Mouse (Mus musculus): Measurements from ENCODE around the gene Rbm43.

Gene Rbm43

DNA sequence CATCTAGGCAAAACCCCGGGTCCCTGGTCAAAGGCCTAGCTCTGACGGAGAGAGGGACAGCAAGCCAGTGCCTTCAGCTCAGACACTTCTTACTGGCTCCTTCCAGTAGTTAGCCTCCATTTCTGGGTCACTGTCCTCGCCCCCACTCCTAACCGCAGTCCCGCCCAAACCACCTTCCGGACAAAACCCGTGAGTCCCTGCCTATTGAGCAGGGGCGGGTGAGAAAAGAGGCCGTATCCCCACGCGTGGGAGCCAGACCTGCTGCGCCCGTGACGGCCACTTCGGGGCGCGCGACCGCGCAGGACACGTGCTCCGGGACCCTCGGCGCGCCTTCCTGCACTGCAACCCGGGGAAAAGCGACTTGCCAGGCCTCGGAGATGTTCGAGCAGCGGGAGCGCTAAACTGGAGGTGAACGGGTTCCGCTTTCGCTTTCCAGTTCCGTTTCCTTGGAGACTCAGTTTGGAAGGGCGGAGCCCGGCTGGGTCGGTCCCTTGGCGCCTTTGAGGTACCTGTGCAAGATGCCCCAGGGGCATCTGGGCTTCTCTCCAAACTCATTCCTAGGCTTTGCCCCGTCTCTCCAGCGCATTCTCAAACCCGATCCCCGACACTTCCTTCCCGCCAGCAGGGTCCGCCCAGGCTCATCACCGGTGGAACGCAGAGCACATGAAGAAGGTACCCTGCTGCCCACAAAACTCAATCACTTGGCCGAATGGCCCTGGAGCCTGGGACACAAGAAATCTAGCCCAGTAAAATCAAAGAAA lies at the start of gene Rbm43:
TSS of gene Rbm43 (minus strand) at position 590 of the 761 bp plus-strand sequence.
- peak; percentile 80 to 83 for DNase-seq

DNA sequence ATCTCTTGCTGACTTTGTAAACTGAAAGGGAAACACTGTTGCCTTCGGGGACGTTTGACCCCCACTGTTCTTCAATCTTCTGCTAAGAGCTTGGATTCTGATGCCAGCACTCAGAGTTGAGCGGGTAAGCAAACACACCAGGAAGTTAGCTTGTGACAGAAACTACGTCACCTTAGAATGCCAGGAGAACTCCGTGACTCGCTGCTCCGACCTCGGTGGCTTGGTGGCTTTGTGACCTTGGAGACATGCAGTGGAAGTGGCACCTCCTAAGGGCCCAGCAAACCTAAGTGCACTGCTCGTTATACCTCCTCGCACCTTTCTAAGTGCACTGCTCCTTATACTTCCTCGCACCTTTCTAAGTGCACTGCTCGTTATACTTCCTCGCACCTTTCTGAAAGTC lies 47.3 kb upstream of the Rbm43 start:
- peak in 1 of 2 experiments; percentile 21 for DNase-seq

DNA sequence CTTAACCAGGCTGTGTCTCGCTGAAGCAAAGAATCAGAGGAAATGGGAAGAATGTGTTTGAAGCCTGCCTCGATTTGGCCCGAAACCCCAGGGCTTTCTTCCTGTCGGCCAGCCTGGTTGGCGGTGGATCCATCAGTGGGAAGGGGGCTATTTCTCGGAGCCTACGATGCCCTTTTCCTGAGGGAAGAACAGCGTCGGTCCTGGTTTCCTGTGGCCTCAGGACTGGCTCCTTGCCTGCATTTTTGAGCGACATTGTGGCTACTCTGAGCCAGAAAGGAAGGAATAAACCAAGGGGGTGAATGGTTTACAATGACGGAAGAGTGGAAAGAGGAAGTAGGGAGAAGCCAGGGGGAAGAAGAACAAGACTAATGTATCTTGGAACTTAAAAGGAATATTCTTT lies 46.7 kb upstream of the Rbm43 start:
- peak; percentile 33 to 46 for DNase-seq

DNA sequence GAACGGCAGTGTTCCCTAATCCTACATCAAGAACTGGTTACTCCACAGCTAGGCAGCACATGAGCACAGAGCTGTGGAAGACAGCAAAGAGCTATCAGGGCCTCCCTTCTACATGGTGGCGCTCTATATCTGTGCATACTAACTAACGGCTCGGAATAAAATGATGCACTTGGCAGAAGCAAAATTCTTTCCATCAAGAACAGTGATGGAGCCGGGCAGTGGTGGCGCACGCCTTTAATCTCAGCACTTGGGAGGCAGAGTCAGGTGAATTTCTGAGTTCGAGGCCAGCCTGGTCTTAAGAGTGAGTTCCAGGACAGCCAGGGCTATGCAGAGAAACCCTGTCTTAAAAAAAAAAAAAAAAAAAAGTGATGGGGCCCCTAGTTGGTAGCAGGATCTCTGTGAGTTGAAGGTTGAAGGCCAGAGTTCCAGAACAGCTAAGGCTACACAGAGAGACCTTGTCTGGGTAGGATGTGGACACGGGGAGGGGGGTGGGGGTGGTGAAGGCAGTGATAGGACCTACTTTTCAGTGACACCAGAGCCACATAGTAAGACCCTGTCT lies 38.5 kb upstream of the Rbm43 start, which contains the start of gene Nmi:
TSS of gene Nmi (minus strand) at position 85 of the 559 bp plus-strand sequence.
- no peak for DNase-seq

DNA sequence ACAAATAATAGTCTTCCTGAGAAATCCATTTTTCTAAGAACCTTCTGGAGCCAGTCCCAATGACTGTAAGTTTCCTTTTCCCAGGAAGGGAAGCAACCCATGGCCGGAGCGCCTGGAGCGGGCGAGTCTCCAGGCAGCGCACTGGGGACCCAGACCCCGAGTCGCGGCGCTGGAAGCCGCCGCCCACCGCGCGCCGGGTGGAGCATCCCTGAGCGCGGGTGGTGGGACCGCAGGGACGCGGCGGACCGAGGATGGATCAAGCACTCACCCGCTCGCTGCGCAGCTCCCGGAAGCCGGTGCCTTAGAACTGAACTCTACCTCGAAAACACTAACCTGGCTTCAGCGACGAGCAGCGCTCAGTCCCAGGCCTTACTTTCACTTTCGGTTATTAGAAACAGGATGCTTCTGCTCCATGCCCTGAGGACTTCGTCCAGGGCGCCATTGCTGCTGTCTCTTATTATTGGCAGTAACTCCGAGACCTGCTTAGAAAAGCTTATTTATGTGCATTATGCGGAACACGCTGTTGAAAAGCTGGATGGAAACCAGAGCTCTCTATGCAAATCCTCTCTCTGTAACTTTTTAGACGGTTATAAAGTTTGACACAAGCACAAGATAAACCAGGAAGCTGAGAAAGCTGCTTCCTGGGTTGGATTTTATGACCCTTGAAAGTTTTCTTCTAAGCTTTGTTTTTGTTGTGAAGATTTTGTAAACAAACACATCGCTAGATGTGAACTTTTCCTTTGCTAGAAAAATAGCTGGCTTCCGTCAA lies 37.9 kb upstream of the Rbm43 start:
- DNase-seq = peak; percentile 52 to 53

DNA sequence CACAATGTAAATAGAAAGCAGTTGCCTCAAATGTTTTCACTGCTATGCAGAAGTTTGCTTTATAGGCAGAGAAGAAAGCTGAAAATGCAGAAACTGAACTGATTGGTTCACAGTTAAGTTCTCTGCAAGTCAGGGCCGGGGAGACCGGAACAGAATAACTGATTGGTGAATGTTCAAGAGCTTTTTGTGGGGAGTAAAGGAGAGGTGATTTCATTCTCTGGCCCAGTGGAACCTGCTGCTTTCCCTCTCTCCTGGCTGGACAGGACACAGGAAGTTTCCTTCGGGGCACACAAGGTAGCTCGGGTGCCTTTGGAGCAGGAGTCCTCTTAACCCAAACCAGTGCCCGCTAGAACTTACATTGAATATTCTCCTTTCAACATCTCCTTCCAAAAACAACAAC lies 37.2 kb upstream of the Rbm43 start:
- peak; percentile 45 to 52 for DNase-seq

DNA sequence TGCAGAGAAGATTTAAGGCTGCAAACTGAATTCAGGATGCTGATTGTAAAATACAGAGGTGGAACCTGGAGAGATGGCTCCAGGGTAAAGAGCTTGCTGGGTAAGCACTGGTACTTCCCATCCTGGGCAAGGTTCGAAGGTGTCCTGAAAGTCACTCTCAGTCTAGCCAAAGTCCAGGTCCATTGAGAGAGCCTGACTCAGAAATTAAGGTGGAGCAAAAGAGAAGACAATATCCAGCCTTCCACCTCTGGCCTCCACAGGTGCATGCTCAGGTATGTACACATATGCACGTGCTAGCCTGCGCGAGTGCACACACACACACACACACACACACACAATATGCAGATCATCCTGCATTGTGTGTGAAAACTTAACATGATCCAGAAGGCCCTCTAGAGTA lies 35.9 kb upstream of the Rbm43 start:
- DNase-seq = no peak

DNA sequence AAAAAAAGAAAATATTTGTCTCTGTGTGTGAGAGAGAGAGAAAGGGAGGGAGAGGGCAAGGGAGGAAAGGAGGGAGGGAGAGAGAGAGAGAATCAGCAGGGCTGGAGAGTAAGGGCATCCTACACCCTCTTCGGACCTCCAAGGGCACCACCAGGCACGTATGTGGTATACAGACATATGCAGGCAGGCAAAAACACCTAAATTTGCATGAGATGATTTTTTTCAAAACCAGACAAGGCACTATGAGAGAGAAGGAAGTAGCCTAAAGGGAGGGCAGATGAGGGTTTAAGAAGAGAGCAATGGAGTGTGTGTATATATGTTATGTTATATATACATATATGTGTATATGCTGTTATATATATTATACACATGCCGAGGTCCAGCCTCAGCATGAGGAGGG lies 32.3 kb upstream of the Rbm43 start:
- no peak for DNase-seq

DNA sequence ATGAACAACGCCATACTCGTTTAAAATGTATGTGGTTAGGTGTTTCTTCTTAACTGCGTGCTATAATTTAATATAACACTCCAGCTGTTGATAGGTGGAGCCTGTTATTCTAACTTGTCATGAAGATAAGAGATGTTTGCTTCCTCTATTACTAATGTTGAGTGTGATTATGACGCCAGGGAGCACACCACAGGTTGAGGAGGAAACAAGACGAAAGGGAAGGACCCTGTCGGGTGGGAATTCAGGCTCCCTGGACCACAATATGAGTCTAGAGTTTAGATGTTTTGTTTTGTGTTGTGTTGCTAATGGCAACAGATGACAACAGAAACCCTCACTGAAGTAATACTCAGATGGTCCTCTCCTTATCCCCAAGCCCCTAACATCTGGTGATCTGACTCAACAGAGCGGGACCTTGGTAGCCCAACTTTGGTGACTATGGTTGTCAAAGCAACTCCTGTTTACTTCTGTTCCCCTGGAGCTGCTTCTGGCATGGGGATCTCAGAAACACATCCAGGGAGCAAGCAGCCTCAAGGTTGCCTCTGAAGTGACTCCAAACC lies 18.8 kb upstream of the Rbm43 start:
- DNase-seq = no peak

DNA sequence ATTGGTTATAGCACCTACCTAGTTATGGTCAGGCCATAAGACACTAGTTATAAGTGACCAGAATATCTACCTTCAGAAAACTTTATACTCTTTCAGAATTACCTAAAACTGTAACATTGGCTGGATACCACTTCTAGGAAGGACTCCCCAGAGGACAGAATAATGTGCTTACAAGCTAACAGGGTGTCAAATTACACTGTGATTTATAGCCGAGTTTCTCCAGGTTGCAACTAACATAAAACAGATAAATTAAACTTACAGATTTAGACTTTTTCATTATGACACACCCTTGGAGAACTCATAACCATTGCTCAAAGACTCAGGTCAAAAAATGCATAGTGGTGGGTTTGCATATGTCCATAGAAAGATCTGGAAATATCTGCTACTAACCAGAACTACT lies 15.9 kb upstream of the Rbm43 start:
- no peak for DNase-seq

DNA sequence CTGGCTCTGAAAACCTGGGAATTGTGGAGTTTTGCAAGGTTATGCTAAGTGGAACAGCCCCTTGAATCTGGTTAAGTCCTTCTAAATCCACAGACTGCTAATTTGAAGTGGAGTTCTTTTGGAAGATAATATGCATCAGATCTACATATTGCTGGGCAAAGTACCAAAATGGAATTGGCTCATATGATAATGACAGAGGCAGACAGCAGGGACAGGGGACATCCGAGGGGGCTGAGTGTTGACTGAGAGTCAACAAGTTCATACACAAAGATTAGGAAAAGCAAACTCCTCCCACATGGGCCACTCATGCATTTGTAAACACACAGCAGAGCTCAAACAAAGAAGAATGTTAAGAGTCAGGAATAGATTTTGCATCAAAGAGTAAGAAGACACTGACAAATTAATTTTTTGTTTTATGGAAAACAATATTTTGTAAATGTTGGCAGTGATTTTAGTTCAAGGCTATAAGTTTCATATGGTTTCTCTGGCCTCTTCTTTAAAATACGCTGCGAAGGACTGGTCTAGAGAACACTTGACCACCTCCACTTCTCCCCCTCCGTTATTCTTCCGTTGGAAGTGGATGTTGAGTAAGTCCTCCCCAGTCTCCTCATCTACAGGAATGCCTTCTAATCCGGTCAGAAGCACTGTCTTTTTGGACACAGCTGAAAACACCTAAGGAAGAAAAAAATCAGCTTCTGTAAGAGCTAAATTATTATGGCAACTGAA lies 13.3 kb upstream of the Rbm43 start:
- DNase-seq = no peak

DNA sequence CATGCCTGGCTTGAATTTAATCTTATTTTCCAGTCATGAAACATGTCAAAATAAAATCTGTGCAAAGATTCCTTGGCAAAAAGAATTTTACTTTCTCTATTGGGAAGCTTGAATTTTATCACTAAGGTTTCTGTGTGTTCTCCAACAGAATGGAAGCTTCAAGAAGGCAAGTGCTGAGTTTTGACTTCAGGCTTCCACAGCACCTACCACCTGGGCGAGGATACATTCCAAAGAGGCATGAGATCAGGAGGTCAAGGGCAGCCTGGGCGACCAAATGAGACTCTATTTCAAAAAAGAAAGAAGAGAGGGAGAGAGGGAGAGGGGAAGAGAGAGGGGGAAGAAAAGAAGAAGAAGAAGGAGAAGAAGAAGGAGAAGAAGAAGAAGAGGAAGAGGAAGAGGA lies 10.8 kb upstream of the Rbm43 start:
- DNase-seq = no peak

DNA sequence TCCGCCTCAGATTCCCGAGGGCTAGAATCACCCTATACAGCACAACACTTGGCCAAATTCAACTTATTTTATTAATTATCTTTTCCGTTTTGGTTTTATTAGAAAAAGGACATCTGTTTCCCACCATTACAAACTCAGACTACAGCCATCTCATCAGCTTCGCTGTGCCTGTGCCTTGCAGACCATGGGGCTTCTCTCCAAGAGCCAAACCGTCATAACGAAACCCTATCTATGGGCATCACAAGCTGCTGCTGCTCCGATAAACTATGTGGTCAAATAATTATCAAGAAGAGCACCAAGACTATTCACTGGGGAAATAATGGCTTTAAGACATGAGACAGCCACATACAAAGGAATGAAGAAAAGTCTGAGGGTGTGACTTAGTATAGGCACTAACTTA lies 6.9 kb upstream of the Rbm43 start:
- no peak for DNase-seq

DNA sequence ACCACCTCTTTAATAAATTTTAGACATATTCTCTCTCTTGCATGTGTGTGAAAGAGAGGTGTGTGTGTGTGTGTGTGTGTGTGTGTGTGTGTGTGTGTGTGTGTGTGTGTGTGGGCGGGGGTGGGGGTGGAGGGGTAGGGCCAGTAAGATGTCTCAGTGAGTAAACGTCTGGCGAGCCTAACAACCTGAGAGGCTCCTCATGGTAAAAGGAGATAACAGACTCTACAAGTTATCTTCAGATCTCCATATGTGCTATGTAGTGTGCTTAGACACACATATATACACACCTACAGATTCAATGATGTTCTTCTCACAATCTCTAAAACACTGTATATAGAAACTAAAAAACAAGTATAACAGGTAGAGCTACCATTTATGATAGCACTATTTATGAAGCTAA lies 3.8 kb upstream of the Rbm43 start:
- no peak for DNase-seq

DNA sequence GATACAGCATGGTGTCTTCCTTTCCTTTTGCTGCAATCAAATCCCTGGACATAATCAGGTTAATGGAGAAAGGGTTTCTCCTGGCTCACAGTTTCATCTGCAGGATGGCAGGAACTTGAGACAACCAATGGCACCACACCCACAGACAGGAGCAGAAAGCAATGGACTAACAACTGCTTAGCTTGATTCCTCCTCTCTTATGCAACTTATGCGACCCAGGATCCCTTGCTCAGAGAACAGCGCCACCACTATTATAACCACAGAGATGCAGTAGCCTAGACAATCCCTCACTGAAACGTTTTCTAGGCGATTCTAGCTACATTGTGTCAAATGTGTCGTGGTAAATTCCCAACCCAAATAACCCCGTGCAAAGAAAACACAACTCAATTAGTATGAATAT lies 2.0 kb upstream of the Rbm43 start:
- no peak for DNase-seq

DNA sequence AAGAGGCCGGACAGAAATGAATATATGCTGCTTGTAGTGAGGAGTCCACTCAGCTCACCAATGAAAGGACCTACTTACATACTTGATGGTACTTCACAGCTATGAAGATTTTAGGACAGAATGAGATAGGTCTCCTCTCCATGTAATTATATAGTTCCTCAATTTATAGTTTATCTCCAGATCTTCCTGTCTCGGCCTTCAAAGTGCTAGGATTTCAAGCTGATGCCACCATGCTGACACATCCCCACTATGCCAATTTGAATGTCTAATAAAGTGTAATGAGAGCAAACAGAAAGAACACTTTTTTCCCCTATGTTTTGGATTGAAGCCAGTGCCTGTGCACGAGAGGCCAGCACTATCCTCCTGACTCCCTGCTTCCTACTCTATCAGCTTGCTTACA lies 1.6 kb upstream of the Rbm43 start:
- DNase-seq = no peak

DNA sequence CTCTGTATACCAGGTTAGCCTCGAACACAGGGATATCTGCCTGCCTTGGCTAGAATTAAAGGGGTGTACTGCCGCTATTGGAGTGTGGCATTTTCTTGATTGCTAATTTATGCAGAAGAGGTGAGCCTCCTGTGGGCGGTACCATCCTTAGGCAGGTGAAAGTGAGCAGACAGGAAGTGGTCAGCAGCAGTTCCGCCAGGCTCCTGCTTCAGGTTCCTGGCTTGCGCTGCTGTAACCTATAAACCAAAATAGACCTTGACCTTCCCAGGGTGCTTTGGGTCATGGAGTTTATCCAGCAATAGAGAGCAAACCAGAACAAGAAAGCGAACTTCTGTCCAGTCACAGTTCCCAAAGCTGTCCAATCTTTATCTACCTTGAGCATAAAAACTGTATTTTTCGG lies 958 bp upstream of the Rbm43 start:
- DNase-seq = no peak

DNA sequence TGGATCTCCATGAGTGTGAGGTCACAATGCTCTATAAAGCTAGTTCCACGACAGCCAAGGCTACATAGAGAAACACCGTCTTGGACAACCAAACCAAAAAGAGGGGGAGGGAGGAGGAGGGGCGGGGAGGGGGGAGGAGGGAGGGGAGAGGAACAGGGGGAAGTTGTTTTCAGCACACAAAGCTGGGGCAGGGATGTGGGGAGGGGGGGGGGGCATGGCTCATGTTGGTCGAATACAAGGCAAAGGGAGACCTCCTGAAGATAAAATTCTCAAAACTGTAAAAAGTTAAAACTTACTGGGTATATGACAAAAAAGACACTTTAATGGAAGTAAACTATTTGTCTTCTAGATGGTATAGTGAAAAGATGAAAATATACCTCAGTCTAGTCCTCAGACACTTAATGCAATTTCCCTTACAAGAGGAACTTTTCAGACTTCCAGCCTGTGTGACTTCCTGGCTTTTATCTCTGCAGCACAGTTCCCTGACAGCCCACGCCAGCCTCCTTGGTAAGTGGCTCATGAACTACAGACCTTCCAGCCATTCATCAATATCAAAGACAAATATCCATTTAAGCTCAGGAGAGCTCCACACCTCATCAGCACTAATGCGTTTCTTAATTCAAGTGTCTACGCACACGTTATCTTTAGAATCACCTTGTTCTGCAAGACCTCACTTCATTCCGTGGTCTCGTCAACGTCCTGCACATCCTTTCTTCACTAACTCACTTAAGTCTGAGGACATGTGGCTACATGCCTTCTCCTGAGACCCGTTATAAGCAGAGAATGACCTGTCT lies 1.4 kb downstream of the Rbm43 start:
- DNase-seq = no peak

DNA sequence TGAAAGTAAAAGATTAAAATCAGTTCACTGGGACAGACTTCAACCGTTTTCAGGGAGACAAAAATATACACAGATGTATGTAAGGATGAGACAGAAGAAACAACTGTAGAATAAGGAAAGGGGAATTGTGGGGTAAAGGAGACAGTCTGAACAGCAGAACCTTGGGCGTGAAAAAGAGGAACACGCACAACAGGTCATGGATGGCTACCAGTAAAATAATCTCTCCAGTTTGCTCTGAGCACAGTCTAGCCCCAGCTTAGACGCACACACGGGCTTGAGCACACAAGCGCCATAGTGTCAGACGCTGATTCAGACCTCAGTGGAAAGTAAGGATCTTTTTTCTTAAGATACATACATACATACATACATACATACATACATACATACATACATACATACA lies 3.7 kb downstream of the Rbm43 start:
- DNase-seq = no peak

DNA sequence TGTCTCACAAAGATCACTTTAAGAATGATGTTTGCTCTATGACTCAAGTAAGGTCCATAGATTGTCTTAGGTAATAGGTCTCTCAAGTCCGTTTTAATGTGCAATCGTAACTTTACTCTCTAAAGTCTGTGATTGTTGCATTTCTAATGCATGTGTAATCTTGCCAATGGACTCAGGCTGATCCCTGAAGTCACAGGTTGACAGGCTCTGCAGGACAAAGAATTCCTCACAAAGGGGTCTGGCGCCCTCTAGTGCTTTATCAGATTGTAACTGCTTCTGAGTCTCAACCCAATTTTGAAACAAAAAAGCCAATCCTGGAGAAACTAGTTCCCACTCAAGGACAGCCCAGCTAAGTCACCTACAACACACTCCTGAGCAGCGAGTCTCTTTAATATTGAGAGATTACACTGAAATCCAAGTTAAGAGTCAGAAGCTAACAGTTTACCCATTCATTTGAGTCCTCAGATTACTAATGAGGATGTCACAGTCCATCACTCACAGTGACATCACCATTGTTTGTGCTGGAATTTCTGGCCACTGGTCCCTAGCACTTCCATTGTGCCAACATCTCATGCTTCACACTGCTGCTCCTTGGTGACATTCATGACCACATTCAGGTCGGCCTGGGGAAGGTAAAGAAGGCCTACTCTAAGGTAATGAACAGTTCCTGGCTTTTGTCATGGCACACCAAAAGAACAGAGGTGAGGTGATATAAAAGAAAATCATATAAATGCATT lies 19.9 kb downstream of the Rbm43 start:
- DNase-seq = peak; percentile 46 to 66

DNA sequence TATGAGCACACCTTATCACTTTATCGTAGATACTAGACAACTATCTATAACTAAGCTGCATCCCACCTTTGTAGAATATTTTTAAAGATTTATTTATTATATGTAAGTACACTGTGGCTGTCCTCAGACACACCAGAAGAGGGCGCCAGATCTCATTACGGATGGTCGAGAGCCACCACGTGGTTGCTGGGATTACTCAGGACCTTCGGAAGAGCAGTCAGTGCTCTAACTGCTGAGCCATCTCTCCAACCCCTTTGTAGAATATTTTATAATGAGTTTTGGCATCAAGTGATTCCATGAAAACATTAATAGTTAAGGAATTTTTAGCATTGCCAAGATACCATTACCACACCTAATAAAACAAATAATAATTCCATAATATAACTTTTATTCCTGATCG lies 20.4 kb downstream of the Rbm43 start:
- DNase-seq = no peak

Measured in lung, adult 18-20 months (tissue).